Mouse (Mus musculus) retina, adult 2 months (tissue): ENCODE results near the gene Tia1.
"Not testable (repeated sequence)": the region's sequence is repeated elsewhere in the genome, so short reads cannot be mapped to it uniquely, and the experiment has no call there.

Experiments used
- DNase-seq: peaks from one replicate; pipeline ENCODE4 v3.0.0-alpha.2; 2012; ENCODE audit warnings: low read depth, low spot score

Gene Tia1

DNA sequence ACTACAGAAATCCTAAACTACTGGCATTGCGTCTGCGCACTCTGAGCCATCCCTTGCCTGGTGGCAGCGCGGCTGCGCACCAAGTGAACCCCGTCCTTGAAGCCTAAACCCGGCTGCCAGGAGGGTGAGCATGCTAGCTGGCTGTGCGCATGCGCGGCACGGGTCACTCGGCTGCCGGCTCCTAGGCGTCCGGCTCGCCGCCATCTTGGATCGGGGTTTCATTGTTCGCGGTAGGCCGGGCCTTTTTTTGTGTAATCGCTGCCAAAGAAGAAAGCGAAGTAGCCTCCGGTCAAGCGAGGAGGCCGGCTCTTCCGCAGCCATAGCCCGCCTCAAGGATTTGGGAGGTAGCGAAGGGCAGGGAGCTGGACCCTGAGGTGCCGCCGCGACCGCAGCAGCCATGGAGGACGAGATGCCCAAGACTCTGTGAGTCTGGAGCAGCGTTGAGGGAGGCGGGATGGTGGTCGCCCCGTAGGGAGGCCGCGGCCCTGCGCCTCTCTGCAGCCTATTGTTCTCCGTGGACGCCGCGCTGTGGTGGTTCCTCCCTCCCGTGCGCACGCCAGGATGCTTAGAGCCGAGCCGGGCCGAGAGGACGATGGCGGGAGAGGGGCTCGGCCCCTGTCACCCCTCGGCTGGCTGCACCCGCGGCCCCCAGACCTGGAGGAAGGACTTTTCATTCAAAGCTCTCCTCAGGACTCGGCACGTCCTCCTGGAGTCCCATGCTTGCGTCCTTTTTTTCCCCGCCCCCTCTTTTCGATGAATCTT lies at the start of gene Tia1:
Gene Tia1, plus strand, starts transcription at position 120 of the 762 bp plus-strand sequence.
- DNase-seq = peak; percentile 95

DNA sequence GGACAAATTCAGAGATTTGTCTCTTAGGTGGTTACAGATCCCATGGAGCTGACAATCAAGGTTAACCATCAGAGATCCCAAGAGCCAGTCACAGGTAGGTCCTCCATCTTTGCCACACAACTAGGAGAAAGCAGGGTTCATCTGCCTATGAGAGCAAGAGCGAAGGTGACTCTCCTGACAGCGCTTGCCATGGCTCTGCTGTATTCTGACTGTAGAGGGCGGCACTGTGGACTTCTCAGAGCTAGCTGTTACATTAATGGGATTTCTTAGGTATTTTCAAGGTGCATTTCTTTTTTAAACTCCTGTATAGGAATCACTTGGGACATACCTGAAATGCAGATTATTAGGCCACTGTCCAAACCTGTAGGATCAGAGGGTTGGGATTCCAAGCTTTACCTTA lies 49.1 kb upstream of the Tia1 start:
- no peak for DNase-seq

DNA sequence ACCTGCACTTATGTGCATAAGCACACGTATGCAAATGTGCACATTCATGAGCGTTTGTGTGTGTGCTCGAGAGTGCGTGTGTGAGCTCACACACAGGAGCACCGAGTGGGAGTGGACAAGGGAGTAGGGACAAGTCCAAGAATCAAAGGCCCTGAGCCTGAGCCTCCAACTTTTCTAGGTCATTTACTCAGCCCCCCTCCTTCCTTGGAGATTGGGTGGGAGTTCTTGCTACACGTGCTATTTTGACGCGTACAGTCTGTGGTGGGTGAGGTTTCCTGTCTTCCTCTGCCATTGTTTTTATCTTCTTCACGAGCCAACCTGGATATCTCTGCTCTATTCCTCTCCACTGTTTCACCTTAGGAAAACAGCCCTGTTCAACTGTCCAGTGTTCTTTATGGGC lies 47.1 kb upstream of the Tia1 start:
- no peak for DNase-seq

DNA sequence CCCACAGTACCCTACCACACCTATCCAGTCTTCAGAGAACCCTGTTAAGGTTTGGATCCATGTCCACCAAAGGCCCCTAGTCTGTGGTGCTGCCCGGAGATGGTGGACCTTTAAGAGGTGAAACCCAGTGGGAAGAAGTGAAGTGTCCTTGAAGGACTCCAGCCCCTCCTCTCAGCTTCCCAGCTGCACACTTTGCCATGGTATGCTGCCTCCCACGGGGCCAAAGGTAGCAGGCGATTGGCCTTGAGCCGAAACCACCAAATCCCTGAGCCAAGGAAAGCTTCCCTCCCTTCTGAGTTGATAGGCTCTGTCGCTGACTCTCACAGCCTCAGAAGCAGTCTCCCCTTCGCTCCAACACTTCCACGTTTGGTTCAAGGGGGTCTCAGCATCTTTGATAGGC lies 43.3 kb upstream of the Tia1 start:
- no peak for DNase-seq

DNA sequence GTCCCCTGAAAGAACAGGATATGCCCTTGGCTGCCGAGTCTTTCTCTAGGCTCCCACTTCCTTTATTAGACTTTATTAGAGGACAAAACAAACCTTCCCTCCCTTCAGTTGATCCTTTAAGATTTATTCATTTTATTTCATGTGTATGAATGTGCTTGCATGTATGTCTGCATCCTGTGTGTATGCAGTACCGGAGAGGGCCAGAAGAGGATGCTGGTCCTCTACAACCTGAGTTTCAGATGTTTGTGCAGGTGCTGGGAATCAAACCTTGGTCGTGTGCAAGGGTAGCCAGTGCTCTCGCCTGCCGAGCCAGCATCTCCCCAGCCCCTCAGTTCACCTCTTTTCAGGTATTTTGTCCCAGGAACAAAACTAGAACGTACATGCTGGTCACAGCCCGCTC lies 42.6 kb upstream of the Tia1 start:
- no peak for DNase-seq

DNA sequence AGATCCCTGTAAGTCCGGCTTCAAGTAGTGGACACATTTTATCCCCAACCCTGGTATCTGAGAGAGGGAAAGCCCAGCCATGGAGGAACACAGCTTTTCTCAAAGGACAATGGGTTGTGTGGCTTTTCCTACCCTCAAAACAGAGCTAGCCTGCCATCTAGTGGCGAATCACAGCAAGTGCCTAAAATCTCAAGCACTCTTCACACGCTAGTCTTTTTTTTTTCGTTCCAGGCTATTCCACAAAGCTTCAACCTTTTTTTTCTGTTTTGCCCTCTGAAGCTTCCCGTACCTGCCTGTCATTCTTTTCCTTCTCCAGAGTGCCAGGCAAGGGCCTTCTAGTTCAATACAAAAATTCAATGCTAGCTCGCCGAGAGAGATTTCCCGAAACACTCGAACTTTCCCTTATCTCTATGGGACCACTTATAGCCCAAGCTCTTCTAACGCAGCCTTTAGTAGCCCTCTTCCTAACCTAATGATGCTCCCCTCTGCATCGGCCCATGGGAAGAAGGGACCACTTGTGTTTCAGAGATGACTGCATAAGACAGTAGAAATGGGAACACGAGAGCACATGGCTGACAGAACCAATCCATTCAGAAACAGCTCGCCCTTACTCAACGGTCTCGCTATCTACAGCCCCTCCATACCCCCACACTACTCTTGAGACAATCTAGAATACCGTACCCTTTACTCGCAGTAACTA lies 39.4 kb upstream of the Tia1 start:
- peak; percentile 59 for DNase-seq

DNA sequence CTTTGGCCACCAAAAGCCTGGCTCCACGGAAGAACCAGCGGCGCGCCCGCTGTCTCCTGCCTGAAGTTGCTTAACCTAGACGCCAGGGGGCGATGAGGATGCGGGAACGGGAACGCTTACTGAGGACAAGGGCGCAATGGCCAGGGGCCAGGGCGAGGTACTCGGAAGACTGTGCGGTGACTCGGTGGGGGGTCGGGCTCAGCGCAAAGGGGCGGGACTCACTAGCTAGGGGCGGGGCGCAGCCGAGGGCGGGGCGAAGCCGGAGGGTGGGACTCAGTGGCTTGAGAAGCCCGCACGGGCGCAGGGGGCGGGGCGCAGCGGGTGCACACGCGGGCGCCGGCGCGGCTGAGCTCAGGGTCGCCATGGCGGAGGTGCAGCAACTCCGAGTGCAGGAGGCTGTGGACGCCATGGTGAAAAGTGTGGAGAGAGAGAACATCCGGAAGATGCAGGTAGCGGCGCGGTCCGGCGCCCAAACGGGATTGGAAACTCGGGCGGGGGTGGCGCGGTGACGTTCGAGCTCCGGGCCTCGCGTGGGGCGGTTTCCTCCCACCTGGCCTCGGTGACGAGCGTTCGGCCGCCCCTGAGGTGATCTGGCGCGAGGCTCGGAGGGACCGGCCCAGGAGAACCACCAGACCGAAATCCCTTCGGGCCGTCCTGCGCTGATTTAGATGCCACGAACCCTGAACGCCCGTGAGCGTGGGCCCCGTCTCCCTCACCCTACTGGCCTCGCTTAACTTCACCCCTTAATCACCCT lies 38.5 kb upstream of the Tia1 start, which contains the start of gene Fam136a:
Gene Fam136a, plus strand, starts transcription at position 276 of the 754 bp plus-strand sequence.
- DNase-seq = peak; percentile 91

DNA sequence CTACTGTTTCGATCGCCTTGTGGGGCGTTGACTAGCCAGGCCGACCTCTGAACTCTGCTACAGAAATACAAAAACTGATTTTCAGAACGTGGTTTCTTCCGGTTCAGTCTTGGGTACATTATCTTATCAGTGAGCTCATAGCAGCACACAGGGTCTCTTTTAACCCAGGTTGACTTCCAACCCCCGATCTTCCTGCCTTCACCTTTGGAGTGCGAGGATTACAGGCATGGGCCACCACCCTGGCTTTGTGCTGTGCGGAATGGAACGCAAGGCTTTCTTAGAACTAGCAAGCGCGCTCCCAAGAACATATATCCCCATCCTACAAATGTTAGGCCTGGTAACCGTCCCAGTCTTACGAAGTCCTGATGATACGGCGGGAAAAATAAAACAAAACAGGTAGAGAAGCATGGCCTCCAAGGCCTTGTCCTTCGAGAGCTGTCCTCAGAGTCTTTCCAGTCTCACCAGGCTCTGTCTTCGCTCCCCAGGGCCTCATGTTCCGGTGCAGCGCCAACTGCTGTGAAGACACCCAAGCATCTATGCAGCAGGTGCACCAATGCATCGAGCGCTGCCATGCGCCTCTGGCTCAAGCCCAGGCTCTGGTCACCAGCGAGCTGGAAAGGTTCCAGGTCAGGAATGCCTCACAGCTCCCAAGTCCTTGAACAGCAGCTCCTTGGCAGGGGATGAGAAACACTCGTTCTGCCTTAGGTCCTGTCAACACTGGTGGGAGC lies 37.7 kb upstream of the Tia1 start:
- no peak for DNase-seq

DNA sequence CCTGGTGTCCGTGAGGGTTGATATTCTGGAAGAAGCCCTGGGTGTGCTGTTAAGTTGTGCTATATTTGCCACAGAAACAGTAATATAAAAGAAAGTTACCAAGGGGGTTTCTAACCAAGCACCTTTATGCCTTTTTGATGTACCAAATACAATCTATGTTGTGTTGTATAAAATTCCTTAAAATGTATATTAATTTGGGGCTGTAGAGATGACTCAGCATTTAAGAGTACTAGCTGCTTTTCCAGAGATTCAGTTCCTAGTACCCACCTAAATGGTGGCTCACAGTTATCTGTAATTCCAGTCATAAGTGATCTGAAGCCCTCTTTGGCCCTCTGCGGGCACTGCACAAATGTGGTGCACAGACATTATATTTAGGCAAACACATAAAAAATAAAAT lies 37.2 kb upstream of the Tia1 start:
- no peak for DNase-seq

DNA sequence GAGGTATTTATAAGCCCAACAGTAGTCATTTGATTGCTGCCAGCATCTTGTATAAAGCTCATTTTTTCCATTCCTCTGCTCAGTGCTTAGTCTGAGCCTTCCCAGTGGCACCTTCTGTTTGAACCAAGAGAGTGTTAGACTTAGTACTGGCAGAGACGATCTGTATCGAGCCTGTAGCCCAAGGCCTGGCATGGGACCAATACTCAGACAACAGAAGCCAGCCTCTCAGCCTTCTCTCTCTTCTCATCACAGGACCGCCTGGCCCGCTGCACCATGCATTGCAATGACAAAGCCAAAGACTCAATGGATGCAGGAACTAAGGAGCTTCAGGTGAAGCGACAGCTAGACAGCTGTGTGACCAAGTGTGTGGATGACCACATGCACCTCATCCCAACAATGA lies 35.5 kb upstream of the Tia1 start:
- no peak for DNase-seq

DNA sequence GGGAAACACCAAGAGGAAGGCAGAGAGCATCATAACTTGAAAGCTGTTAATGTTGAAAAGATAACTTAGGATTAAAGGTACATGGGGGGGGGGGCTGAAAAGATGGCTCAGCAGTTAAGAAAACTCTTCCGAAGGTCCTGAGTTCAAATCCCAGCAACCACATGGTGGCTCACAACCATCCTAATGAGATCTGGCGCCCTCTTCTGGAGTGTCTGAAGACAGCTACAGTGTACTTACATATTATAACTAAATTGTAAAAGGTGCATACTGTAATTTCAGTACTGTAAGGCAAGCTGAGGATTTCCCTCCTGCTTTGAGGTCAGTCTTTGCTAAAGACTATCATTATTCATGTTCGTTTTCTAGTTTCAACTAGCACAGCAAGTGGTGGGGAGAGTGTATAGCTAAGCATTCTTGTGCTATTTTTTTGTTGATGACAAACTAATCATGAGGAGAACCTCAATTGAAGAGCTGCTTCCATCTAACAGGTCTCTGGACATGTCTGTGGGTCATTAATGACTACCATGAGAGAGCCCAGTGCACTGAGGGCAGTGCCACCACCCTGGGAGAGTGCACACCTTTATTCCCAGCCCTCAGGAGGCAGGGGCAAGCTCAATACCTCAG lies 33.8 kb upstream of the Tia1 start:
- DNase-seq = no peak

DNA sequence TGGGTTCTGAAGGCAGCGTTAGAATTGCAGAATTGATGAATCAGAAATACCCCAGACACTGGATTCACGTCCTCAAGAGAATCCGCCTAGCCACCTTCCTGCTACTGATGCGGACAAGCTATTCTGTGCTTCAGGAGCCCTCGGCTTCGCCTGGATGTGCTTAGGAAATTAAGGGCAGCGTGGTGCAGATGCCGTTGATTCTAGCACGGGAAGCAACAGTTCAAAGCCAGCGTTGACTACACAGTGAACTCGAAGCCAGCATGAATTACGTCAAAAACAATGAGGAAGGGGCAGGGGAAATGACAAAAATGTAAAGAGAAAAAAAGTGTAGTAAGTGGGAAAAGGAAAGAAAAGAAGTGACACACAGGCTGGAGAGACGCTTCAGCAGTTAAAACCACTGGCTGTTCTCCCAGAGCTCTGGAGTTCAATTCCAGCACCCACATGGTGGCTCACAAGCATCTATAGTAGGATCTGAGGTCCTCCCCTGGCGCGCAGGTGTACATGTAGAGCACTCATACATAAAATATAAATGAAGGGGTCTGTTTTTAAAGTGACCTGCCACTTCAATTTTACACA lies 33.2 kb upstream of the Tia1 start, which contains the start of gene Snrpg:
Gene Snrpg, plus strand, starts transcription at position 541 of the 576 bp plus-strand sequence.
- no peak for DNase-seq

DNA sequence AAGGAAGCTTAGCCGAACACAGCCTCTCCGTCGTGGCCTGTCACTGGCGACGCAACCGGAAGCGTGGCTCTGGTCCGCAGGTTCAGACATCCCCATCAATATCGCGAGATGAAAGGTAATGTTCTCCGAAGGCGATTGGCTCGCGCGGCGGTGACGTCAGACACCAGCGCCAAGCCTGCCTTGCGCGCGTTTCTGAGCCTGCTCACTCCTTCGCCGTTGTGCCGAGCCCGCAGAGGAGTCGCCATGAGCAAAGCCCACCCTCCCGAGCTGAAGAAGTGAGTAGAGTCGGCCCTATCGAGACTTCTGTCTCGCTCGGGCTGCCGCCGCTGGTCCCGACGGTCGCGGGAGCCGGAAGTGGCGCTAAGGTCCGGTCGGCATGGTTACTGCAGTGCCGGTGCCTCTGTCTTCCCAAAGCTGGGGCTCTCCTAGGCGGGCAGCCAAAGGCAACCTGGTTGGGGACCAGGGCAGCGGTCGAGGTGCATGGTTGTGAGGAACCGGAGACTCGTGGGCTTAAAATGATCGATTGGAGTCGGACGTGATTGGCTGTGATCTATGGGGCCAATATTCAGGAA lies 32.6 kb upstream of the Tia1 start:
- DNase-seq = peak; percentile 90

DNA sequence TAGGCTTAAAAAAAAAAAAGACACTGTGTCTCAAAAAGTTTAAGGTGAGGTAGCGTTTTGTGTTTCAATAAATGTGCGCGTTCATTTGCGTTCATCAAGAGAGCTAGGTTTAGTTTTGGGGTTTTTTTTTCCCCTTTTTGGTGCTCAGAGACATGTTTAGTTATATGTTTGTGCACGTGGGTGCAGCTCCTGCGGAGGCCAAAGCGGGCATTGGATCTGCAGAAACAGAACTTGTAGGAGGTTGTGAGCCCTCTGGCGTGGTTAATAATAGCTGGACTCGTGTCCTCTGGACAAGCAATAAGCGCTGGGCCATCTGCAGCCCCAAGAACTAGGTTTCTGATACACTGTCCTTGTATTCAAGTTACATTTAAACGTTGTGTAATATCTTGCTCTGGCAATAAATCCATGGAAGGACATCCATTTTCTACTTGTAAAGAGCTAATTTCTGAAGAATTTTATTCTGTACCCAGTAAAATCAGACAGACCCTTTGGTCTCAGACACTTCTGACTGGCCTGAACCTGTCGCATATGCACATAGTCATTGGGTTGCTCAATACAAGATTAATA lies 32.0 kb upstream of the Tia1 start:
- DNase-seq = no peak

DNA sequence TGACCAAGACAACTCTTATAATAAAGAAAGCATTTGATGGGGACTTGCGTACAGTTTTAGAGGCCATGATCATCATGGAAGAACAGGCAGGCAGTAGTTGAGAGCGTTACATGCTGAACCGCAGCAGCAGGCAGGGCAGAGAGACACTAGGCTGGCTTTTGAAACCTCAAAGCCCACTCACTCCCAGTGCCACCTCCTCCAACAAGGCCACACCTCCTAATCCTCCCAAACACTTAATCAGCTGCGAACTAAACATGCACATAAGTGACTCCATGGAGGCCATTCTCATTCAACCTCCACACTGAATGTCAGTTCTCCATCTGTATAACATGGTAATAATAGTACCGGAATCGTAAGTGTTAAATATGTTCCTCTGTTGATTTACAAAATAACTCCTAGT lies 30.5 kb upstream of the Tia1 start:
- no peak for DNase-seq

DNA sequence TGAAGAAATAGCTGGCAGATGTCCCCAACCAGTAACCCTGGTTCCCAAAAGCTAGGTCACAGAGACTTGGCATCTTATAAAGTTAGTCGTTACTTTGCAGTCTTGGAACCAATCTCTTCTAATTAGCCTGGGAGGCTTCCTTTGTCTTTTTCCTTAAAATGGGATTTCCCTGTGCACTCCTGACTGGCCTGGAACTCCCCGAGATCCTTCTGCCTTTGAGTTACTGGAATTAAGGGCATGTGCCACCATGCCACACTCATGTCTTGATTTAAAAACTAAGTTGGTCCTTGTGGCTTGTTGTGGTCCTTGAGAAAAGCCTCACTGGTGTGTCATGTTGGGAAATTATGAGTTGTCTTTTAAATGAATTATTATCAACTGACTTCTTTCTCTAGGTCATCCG lies 25.7 kb upstream of the Tia1 start:
- DNase-seq = no peak

DNA sequence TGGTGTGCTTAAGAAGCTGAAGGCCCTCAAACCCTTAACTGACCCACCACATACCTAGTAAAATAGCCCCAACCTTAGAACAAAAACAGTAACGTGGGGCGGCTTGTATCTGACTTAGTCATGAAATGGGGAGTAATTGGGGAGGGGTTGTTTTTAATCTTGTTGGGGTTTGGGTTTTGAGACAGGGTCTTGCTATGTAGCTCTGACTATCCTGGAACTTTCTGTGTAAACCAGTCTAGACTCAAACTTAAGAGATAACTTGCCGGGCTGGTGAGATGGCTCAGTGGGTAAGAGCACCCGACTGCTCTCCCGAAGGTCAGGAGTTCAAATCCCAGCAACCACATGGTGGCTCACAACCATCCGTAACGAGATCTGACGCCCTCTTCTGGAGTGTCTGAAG lies 23.9 kb upstream of the Tia1 start:
- DNase-seq = not testable (repeated sequence)

DNA sequence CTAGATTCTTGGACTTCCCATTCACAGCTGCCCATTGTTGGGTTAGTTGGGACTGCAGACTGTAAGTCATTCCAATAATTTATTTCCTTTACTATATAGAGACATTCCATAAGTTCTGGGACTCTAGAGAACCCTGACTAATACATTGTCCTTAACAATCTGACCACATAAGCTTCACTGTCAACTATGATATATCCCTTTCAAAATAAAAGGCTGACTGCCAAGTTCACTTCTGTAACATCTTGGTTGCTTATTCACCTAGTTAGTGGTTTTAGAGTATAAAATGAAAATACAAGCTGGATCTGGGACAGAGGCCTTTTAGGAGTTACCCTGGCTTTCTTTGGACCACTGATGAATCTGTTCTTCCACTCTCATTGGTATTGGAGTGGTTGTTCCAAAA lies 21.5 kb upstream of the Tia1 start:
- DNase-seq = no peak

DNA sequence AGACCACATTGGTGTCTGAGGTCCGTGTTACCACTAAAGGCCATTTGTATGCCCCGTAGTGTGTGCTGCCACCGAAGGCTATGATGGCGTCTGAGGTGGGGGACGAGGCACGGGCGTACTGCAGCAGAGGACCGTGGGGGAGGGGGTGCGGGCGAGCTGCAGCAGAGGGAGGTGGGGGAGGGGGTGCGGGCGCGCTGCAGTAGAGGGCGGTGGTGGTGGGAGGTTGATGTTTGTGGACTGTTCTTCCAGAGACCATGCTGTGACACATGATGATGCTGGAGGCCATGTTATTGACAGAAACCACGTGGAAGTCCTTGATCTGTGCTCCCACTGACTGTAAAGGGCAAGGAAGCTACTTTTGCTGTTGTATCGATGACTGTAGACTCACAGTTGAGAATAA lies 20.6 kb upstream of the Tia1 start:
- DNase-seq = no peak

DNA sequence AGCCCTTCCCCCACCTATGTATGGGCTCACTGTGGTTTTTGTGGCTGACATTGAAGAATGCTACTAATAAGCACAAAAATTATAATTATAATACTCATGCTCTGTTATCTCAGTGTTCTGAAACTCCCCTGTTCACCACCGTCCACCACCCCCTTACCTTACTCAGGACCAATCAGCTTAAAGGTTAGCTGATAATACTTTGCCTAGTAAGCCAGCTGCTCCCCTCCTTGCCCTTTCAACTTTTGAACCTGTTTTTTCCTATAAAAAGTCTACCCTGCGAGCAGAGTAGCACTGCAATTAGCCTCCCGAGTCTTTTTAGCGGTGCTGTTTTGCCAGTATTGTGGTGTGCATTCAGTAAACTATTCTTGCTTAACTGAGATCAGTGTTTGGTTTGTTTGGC lies 19.3 kb upstream of the Tia1 start:
- DNase-seq = no peak
